In the genomic region with DNA sequence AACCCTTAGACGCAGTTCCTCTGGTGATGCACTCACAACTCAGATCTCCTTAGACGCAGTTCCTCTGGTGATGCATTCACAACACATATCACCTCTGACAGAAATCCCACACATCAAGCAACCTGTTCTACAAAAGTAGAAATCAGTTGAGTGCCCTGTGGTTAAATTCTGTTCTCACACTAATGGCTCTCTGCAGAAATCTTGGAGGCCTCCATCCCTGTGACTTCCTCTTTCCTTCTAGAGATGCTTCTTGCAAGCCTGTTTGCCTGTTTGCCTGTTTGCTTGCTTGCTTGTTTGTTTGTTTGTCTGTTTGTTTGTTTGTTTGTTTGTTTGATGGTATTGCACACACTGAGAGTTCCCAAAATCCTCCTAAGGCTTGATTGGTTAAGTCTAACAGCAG, we compare ENCODE assay signal across 27 mouse cellular contexts.
"Had no signal": no experiment of that assay in that cellular context is flagged by ENCODE, and none has a peak within 500 bp of the region (broad histone marks: within the 10 kb centered on the region; RNA-seq: fewer than 3 reads in every experiment).

No protein-coding gene starts in this region.

- H3K36me3 ChIP-seq: heart, embryonic 10.5 days; heart, embryonic 13.5 days; heart, embryonic 15.5 days; hindbrain, embryonic 10.5 days; hindbrain, embryonic 12.5 days; intestine, embryonic 15.5 days; limb, embryonic 10.5 days; limb, embryonic 12.5 days; liver, embryonic 13.5 days had no signal

- DNase-seq: gastrocnemius, adult 2 months; gastrocnemius, postnatal 10 days; gastrocnemius, postnatal 25 days; heart, adult 18-20 months; heart, postnatal 4 days; kidney, adult 18-20 months; kidney, adult 8-10 months; kidney, postnatal 10 days; kidney, postnatal 25 days; kidney, postnatal 4 days; liver; liver, embryonic 13.5 days had no signal

- H3K4me2 ChIP-seq: heart, embryonic 13.5 days; heart, embryonic 15.5 days; hindbrain, embryonic 12.5 days; hindbrain, embryonic 14.5 days; intestine, embryonic 15.5 days; limb, embryonic 12.5 days; liver, embryonic 11.5 days; liver, embryonic 13.5 days had no signal

- H3K4me1 ChIP-seq: heart, embryonic 15.5 days; intestine, embryonic 15.5 days; limb, embryonic 10.5 days; limb, embryonic 12.5 days; liver, embryonic 13.5 days had no signal

- H3K27ac ChIP-seq: gastrocnemius, adult 2 months; heart, embryonic 10.5 days; heart, embryonic 13.5 days; heart, embryonic 15.5 days; hindbrain, embryonic 10.5 days; hindbrain, embryonic 12.5 days; hindbrain, embryonic 14.5 days; intestine, embryonic 15.5 days; layer of hippocampus, adult 2 months; left cerebral cortex, adult 2 months; limb, embryonic 10.5 days; limb, embryonic 12.5 days; liver, embryonic 13.5 days had no signal

- ATAC-seq: hindbrain, embryonic 16.5 days; inflammation-experienced regulatory T-cells, adult 6 months; intestine, embryonic 15.5 days; intestine, postnatal 0 days had no signal

- H3K4me3 ChIP-seq: gastrocnemius, adult 2 months; heart, embryonic 10.5 days; heart, embryonic 13.5 days; heart, embryonic 15.5 days; hindbrain, embryonic 10.5 days; hindbrain, embryonic 12.5 days; intestine, embryonic 15.5 days; layer of hippocampus, adult 2 months; left cerebral cortex, adult 2 months; limb, embryonic 10.5 days; limb, embryonic 12.5 days; liver, embryonic 13.5 days had no signal

- H3K9ac ChIP-seq: heart, embryonic 13.5 days; heart, embryonic 15.5 days; hindbrain, embryonic 12.5 days; hindbrain, embryonic 14.5 days; intestine, embryonic 15.5 days; limb, embryonic 12.5 days; liver, embryonic 13.5 days had no signal

- H3K9me3 ChIP-seq: heart, embryonic 10.5 days; hindbrain, embryonic 10.5 days; hindbrain, embryonic 12.5 days; intestine, embryonic 15.5 days; limb, embryonic 10.5 days; limb, embryonic 12.5 days; liver, embryonic 13.5 days had no signal

- H3K27me3 ChIP-seq: heart, embryonic 13.5 days; heart, embryonic 15.5 days; hindbrain, embryonic 12.5 days; intestine, embryonic 15.5 days; limb, embryonic 12.5 days; liver, embryonic 13.5 days had no signal
